In the genomic region with DNA sequence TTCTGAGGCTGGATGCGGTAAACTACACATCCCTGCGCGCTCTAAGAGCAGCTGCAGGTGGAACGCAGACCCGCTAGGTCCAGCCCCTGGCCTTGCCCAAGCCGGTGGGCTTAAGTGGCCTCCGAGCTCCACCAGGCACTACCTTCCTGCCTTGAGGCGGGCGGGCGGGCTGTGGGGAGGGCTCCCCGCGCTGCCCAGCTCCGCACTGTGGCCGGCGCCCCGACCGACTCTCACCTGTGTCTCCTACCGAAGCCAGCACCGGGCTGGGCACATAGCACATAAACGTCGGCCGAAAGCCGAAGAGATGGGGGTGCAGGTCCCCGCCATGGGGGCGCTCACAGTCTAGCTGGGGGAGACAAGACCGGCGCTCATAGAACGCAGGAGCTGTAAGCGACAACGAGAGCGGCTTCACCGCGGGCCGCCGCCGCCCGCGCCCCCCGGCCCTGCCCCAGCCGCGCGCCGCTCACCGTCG, we compare ENCODE assay signal across 8 mouse cellular contexts. TPM values are rescaled to one million over a fixed set of nuclear protein-coding genes. Genes with fewer than 3 reads are reported as not detected.
A peak's percentile ranks its signal among the peaks of the same experiment; 100 is the strongest.
DNase-seq lines count a peak whose midpoint lies in the region; ATAC-seq and TF ChIP-seq lines count a peak whose summit lies in the region.

No protein-coding gene starts in this region.

- no peak for DNase-seq in heart, postnatal 25 days (ENCODE audit: low spot score)
- DNase-seq in G1E (ENCODE audit: low spot score) (peak; percentile 55), adipocyte (ENCODE audit: low spot score) (no peak)
- no peak for DNase-seq in yolk sac, embryonic 10.5 days (ENCODE audit: low spot score)

- peaks cover 5 to 15% of the 10 kb centered on the region in 2 experiments for H3K4me1 ChIP-seq in heart, embryonic 14.5 days (ENCODE audit: control insufficient read depth in 2 of 2, insufficient read depth in 2 of 2, low read length in 2 of 2)
- peaks cover 56% of the 10 kb centered on the region for H3K4me1 ChIP-seq in G1E (ENCODE audit: insufficient read depth, low read depth, low read length)
- H3K4me1 ChIP-seq in embryonic facial prominence, embryonic 12.5 days: peaks cover 22% of the 10 kb centered on the region
- peaks cover 15% of the 10 kb centered on the region for H3K4me1 ChIP-seq in intestine, embryonic 16.5 days (ENCODE audit: control insufficient read depth, insufficient read depth, low read length)
- peaks cover 19% of the 10 kb centered on the region for H3K4me1 ChIP-seq in midbrain, embryonic 16.5 days (ENCODE audit: control insufficient read depth, insufficient read depth, low read length)

- peak; percentile 14; the same call in 1 of the 2 replicates for ATAC-seq in heart, embryonic 14.5 days (ENCODE audit: insufficient number of reproducible peaks, insufficient read depth, low FRiP score, low read depth)
- ATAC-seq in G1E (ENCODE audit: extremely low read depth, insufficient number of reproducible peaks, low FRiP score, poor library complexity, severe bottlenecking): no peak; the same call in 1 of the 2 replicates
- ATAC-seq in embryonic facial prominence, embryonic 12.5 days (ENCODE audit: insufficient number of reproducible peaks, insufficient read depth, low FRiP score, low TSS enrichment): peak; percentile 64
- peak; percentile 76 for ATAC-seq in intestine, embryonic 16.5 days
- ATAC-seq in midbrain, embryonic 16.5 days: peak; percentile 63

- peak overlapping the region; percentile 96 for H3K9ac ChIP-seq in heart, embryonic 14.5 days (ENCODE audit: low read length)
- H3K9ac ChIP-seq in embryonic facial prominence, embryonic 12.5 days: peak overlapping the region; percentile 95
- H3K9ac ChIP-seq in intestine, embryonic 16.5 days (ENCODE audit: low read depth, low read length): peak overlapping the region; percentile 94
- peak overlapping the region; percentile 87 for H3K9ac ChIP-seq in midbrain, embryonic 16.5 days (ENCODE audit: low read depth, low read length)

- intact Hi-C loops in heart, postnatal 25 days (cut with DNase I): loop anchor here (1.0 kb wide), 1 partner anchor 36 kb away; the partner anchor contains the start of gene Dnlz

- no peak for TF ChIP-seq CTCF in G1E (IDR thresholded peaks at IDR 0.05; ENCODE audit: low read depth, low read length)

- peak overlapping the region; percentile 90 for H3K4me2 ChIP-seq in heart, embryonic 14.5 days (ENCODE audit: low read length)
- H3K4me2 ChIP-seq in embryonic facial prominence, embryonic 12.5 days (replicated peaks): peak overlapping the region; percentile 94
- H3K4me2 ChIP-seq in intestine, embryonic 16.5 days (ENCODE audit: low read depth, low read length): peak overlapping the region; percentile 83
- H3K4me2 ChIP-seq in midbrain, embryonic 16.5 days (ENCODE audit: low read length): peak overlapping the region; percentile 89

- H3K27me3 ChIP-seq in heart, embryonic 14.5 days (ENCODE audit: control insufficient read depth, insufficient read depth, low read length): no peaks in the 10 kb centered on the region
- H3K27me3 ChIP-seq in G1E (ENCODE audit: insufficient read depth, low read length): no peaks in the 10 kb centered on the region
- H3K27me3 ChIP-seq in embryonic facial prominence, embryonic 12.5 days: no peaks in the 10 kb centered on the region
- H3K27me3 ChIP-seq in intestine, embryonic 16.5 days (replicated peaks; ENCODE audit: control insufficient read depth, insufficient read depth, low read length): no peaks in the 10 kb centered on the region
- no peaks in the 10 kb centered on the region for H3K27me3 ChIP-seq in midbrain, embryonic 16.5 days (ENCODE audit: control insufficient read depth, insufficient read depth, low read depth, low read length)

- peaks cover 75% of the 10 kb centered on the region for H3K36me3 ChIP-seq in heart, embryonic 14.5 days (ENCODE audit: control insufficient read depth, insufficient read depth, low read length)
- peaks cover 78% of the 10 kb centered on the region for H3K36me3 ChIP-seq in G1E (replicated peaks)
- peaks cover 74% of the 10 kb centered on the region for H3K36me3 ChIP-seq in embryonic facial prominence, embryonic 12.5 days
- H3K36me3 ChIP-seq in intestine, embryonic 16.5 days (ENCODE audit: control insufficient read depth, insufficient read depth, low read length): peaks cover 25% of the 10 kb centered on the region
- peaks cover 39% of the 10 kb centered on the region for H3K36me3 ChIP-seq in midbrain, embryonic 16.5 days (ENCODE audit: control insufficient read depth, insufficient read depth, low read length)

- no peaks in the 10 kb centered on the region for H3K9me3 ChIP-seq in heart, embryonic 14.5 days (ENCODE audit: control insufficient read depth, low read length)
- no peaks in the 10 kb centered on the region for H3K9me3 ChIP-seq in G1E (replicated peaks)
- no peaks in the 10 kb centered on the region for H3K9me3 ChIP-seq in embryonic facial prominence, embryonic 12.5 days
- H3K9me3 ChIP-seq in intestine, embryonic 16.5 days (ENCODE audit: control insufficient read depth, low read length): no peaks in the 10 kb centered on the region
- no peaks in the 10 kb centered on the region for H3K9me3 ChIP-seq in midbrain, embryonic 16.5 days (replicated peaks; ENCODE audit: control insufficient read depth, low read length, poor library complexity, severe bottlenecking)

- under 1% methylated on average over 35 of the region's 45 CpGs for WGBS in heart, embryonic 14.5 days
- WGBS in embryonic facial prominence, embryonic 12.5 days: 2% methylated on average over 44 of the region's 45 CpGs
- 0% methylated on average over 35 of the region's 45 CpGs for WGBS in intestine, embryonic 16.5 days
- under 1% methylated on average over 43 of the region's 45 CpGs for WGBS in midbrain, embryonic 16.5 days

- peak overlapping the region; percentile 94 to 97 for H3K4me3 ChIP-seq in heart, embryonic 14.5 days (ENCODE audit: control insufficient read depth in 1 of 2, insufficient read depth in 1 of 2, low read depth in 1 of 2, low read length in 2 of 2)
- H3K4me3 ChIP-seq in G1E (ENCODE audit: low read depth, low read length): peak overlapping the region; percentile 87
- H3K4me3 ChIP-seq in embryonic facial prominence, embryonic 12.5 days: peak overlapping the region; percentile 97
- H3K4me3 ChIP-seq in intestine, embryonic 16.5 days (ENCODE audit: low read length): peak overlapping the region; percentile 92
- peak overlapping the region; percentile 82 for H3K4me3 ChIP-seq in midbrain, embryonic 16.5 days (ENCODE audit: low read depth, low read length)

- H3K27ac ChIP-seq in heart, embryonic 14.5 days (replicated peaks in 1 of 2; ENCODE audit: control insufficient read depth in 1 of 2, insufficient read depth in 1 of 2, low read depth in 2 of 2, low read length in 2 of 2): peak overlapping the region in 1 of 2 experiments; percentile 70; a peak in 2 of 4 replicates
- peak overlapping the region; percentile 75 for H3K27ac ChIP-seq in embryonic facial prominence, embryonic 12.5 days
- peak overlapping the region; percentile 39 for H3K27ac ChIP-seq in intestine, embryonic 16.5 days (ENCODE audit: low read length)
- peak overlapping the region; percentile 68 for H3K27ac ChIP-seq in midbrain, embryonic 16.5 days (ENCODE audit: low read length)

RNA-seq across cellular contexts. Expression of gene Entr1, which starts 0.4 kb away (rescaled TPM):
- 67.7 and 75.6 TPM in 2 replicates for polyA plus RNA-seq in heart, embryonic 14.5 days (2014; fragmentation: Nextera tagmentation; extraction: Ambion mirVana)
- total RNA-seq in heart, postnatal 25 days (2021): 10 to 100 TPM; 49.1 to 50.1 TPM
- total RNA-seq in G1E (2014; fragmentation: Nextera tagmentation) (56.5 and 69.8 TPM in 2 replicates), G1E (2017) (58.2 and 63.7 TPM in 2 replicates)
- polyA plus RNA-seq in G1E (2012): 68.2 and 71.5 TPM in 2 replicates
- 184 and 188 TPM in 2 replicates for polyA plus RNA-seq in embryonic facial prominence, embryonic 12.5 days (2016; fragmentation: Nextera tagmentation; extraction: Ambion mirVana)
- 80.4 and 88.4 TPM in 2 replicates for polyA plus RNA-seq in intestine, embryonic 16.5 days (2015; fragmentation: Nextera tagmentation; extraction: Ambion mirVana)
- polyA plus RNA-seq in midbrain, embryonic 16.5 days (2015; fragmentation: Nextera tagmentation; extraction: Ambion mirVana): 175 and 182 TPM in 2 replicates

RNA-seq across cellular contexts. Expression of gene Pmpca, which starts 0.4 kb away (rescaled TPM):
- polyA plus RNA-seq in heart, embryonic 14.5 days (2014; fragmentation: Nextera tagmentation; extraction: Ambion mirVana): 108 and 111 TPM in 2 replicates
- total RNA-seq in heart, postnatal 25 days (2021): 100 to 1,000 TPM; 129 to 130 TPM
- total RNA-seq in G1E (2014; fragmentation: Nextera tagmentation): 56.9 and 76.5 TPM in 2 replicates
- 78.8 and 94.3 TPM in 2 replicates for total RNA-seq in G1E (2017)
- 542 and 594 TPM in 2 replicates for polyA plus RNA-seq in G1E (2012)
- 108 and 112 TPM in 2 replicates for polyA plus RNA-seq in embryonic facial prominence, embryonic 12.5 days (2016; fragmentation: Nextera tagmentation; extraction: Ambion mirVana)
- polyA plus RNA-seq in intestine, embryonic 16.5 days (2015; fragmentation: Nextera tagmentation; extraction: Ambion mirVana): 102 and 105 TPM in 2 replicates
- 90.0 and 96.5 TPM in 2 replicates for polyA plus RNA-seq in midbrain, embryonic 16.5 days (2015; fragmentation: Nextera tagmentation; extraction: Ambion mirVana)

RNA-seq across cellular contexts. Expression of gene Snapc4, which starts 8.3 kb away (rescaled TPM):
- 15.8 and 18.3 TPM in 2 replicates for polyA plus RNA-seq in heart, embryonic 14.5 days (2014; fragmentation: Nextera tagmentation; extraction: Ambion mirVana)
- total RNA-seq in heart, postnatal 25 days (2021): 10 to 100 TPM in 1 of 2 experiments, 1 to 10 TPM in 1; 8.9 to 11.2 TPM
- total RNA-seq in G1E (2014; fragmentation: Nextera tagmentation) (18.7 and 25.4 TPM in 2 replicates), G1E (2017) (42.2 and 46.0 TPM in 2 replicates)
- 64.0 and 67.9 TPM in 2 replicates for polyA plus RNA-seq in G1E (2012)
- polyA plus RNA-seq in embryonic facial prominence, embryonic 12.5 days (2016; fragmentation: Nextera tagmentation; extraction: Ambion mirVana): 39.2 and 42.7 TPM in 2 replicates
- 19.1 and 20.8 TPM in 2 replicates for polyA plus RNA-seq in intestine, embryonic 16.5 days (2015; fragmentation: Nextera tagmentation; extraction: Ambion mirVana)
- 34.8 and 37.9 TPM in 2 replicates for polyA plus RNA-seq in midbrain, embryonic 16.5 days (2015; fragmentation: Nextera tagmentation; extraction: Ambion mirVana)

RNA-seq across cellular contexts. Expression of gene Inpp5e, which starts 20.3 kb away (rescaled TPM):
- polyA plus RNA-seq in heart, embryonic 14.5 days (2014; fragmentation: Nextera tagmentation; extraction: Ambion mirVana): 13.3 and 16.7 TPM in 2 replicates
- 10 to 100 TPM; 15.2 to 16.9 TPM for total RNA-seq in heart, postnatal 25 days (2021)
- total RNA-seq in G1E (2014; fragmentation: Nextera tagmentation) (19.7 and 23.0 TPM in 2 replicates), G1E (2017) (7.6 and 8.2 TPM in 2 replicates)
- 16.0 and 16.2 TPM in 2 replicates for polyA plus RNA-seq in G1E (2012)
- 30.1 and 31.5 TPM in 2 replicates for polyA plus RNA-seq in embryonic facial prominence, embryonic 12.5 days (2016; fragmentation: Nextera tagmentation; extraction: Ambion mirVana)
- 14.8 and 15.9 TPM in 2 replicates for polyA plus RNA-seq in intestine, embryonic 16.5 days (2015; fragmentation: Nextera tagmentation; extraction: Ambion mirVana)
- polyA plus RNA-seq in midbrain, embryonic 16.5 days (2015; fragmentation: Nextera tagmentation; extraction: Ambion mirVana): 26.9 and 27.6 TPM in 2 replicates

RNA-seq across cellular contexts. Expression of gene Card9, which starts 28.0 kb away (rescaled TPM):
- polyA plus RNA-seq in heart, embryonic 14.5 days (2014; fragmentation: Nextera tagmentation; extraction: Ambion mirVana): 0.57 and 0.61 TPM in 2 replicates
- total RNA-seq in heart, postnatal 25 days (2021): 1 to 10 TPM; 1.8 to 1.9 TPM
- total RNA-seq in G1E (2014; fragmentation: Nextera tagmentation): not detected in 2 replicates
- total RNA-seq in G1E (2017): 0.12 and 0.16 TPM in 2 replicates
- polyA plus RNA-seq in G1E (2012): 0.35 and 0.38 TPM in 2 replicates
- polyA plus RNA-seq in embryonic facial prominence, embryonic 12.5 days (2016; fragmentation: Nextera tagmentation; extraction: Ambion mirVana): 0.87 and 0.97 TPM in 2 replicates
- polyA plus RNA-seq in intestine, embryonic 16.5 days (2015; fragmentation: Nextera tagmentation; extraction: Ambion mirVana): 0.86 and 1.1 TPM in 2 replicates
- 1.0 and 2.7 TPM in 2 replicates for polyA plus RNA-seq in midbrain, embryonic 16.5 days (2015; fragmentation: Nextera tagmentation; extraction: Ambion mirVana)
